Mouse (Mus musculus) brain, embryonic 14.5 days (tissue): ENCODE measurements around the gene Omd.

ENCODE experiments used
- CTCF ChIP-seq: fragments of 200-500 bp; IDR thresholded peaks from 2 replicates; pipeline ENCODE4 v1.5.1; 2012; ENCODE audit warnings: inconsistent platforms, mild to moderate bottlenecking, moderate library complexity, borderline replicate concordance; ENCODE audit not compliant: insufficient read depth, insufficient read length; ENCODE audit errors: extremely low read depth
- POLR2A ChIP-seq: fragments of 200-500 bp; IDR thresholded peaks from 2 replicates; pipeline ENCODE4 v1.6.1; 2012; ENCODE audit warnings: mild to moderate bottlenecking, inconsistent platforms, borderline replicate concordance; ENCODE audit not compliant: poor library complexity, insufficient read depth, insufficient read length, severe bottlenecking; ENCODE audit errors: extremely low read depth

DNA sequence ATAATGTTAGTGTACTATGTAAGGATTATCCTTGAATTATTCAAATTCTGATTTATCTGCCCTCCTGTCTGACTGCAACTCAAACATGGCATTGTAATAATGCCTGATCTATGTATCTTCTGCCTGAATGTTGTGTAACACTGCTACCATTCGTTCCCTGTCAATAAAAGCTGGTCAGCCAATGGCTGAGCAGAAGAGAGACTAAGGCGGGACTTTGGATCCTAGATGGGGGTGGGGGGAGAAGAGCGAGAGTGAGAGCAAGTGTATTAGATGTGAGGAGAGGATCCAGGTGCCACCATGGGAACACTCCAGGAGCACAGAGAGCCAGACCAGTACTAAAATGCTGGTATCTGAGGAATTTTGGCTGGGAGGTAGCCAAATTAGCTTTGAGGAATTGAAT, 11.9 kb upstream of the Omd start:
- TF ChIP-seq CTCF (no peak), POLR2A (no peak)
